Mouse (Mus musculus) liver, adult 2 months (tissue): ENCODE measurements at regions not wholly inside any gene's neighbourhood (a gene's known extent, or its start where the extent isn't known, plus 50 kb on each side); places are given as distances from the start of the nearest gene placed in this dataset.

Experiments used
- DNase-seq: peaks from one replicate; pipeline ENCODE4 v3.0.0-alpha.2; 2011; ENCODE audit warnings: low read depth, low spot score; ENCODE audit errors: extremely low read depth
- H3K27ac ChIP-seq: fragments of 200-500 bp; replicated peaks from 2 replicates; pipeline ENCODE4 v1.5.1; 2012; ENCODE audit warnings: low read depth, mild to moderate bottlenecking, control low read depth, inconsistent platforms, low read length; ENCODE audit not compliant: insufficient read depth
- H3K27me3 ChIP-seq: fragments of 200-500 bp; 2 replicates; pipeline ENCODE4 v1.6.1; 2012; ENCODE audit warnings: mild to moderate bottlenecking, moderate library complexity, low read length, inconsistent platforms; ENCODE audit not compliant: control insufficient read depth, insufficient read depth
- H3K36me3 ChIP-seq: fragments of 200-500 bp; 2 replicates; pipeline ENCODE4 v1.6.1; 2012; ENCODE audit warnings: low read length, inconsistent platforms; ENCODE audit not compliant: control insufficient read depth, insufficient read depth
- H3K4me1 ChIP-seq: fragments of 200-500 bp; 2 replicates; pipeline ENCODE4 v1.6.1; 2011; ENCODE audit warnings: low read length; ENCODE audit not compliant: control insufficient read depth, insufficient read depth
- H3K4me3 ChIP-seq: fragments of 200-500 bp; 2 replicates; pipeline ENCODE4 v1.5.1; 2011; ENCODE audit warnings: low read depth, mild to moderate bottlenecking, control low read depth, low read length, moderate library complexity; ENCODE audit not compliant: insufficient read depth
- H3K79me2 ChIP-seq: fragments of 200-500 bp; 2 replicates; pipeline ENCODE4 v1.6.1; 2012; ENCODE audit warnings: inconsistent platforms, mild to moderate bottlenecking, low read length, moderate library complexity; ENCODE audit not compliant: control insufficient read depth, insufficient read depth
- H3K9ac ChIP-seq: fragments of 200-500 bp; 2 replicates; pipeline ENCODE4 v1.6.1; 2012; ENCODE audit warnings: low read depth, mild to moderate bottlenecking, control low read depth, inconsistent platforms, low read length
- CTCF ChIP-seq: fragments of 200-500 bp; IDR thresholded peaks from 2 replicates; pipeline ENCODE4 v1.5.1; 2011; ENCODE audit warnings: low read depth, low read length, control low read depth
- POLR2A ChIP-seq: fragments of 200-500 bp; IDR thresholded peaks from 2 replicates; pipeline ENCODE4 v1.6.1; 2011; ENCODE audit warnings: low read length, control low read depth; ENCODE audit not compliant: insufficient read depth; ENCODE audit errors: extremely low read depth
- WGBS: fragments of 180-500 bp; shearing (Covaris S2); methylation state at CpG from one replicate; pipeline ENCODE4 v1.1.7; 2018; 5-methylcytosine and 5-hydroxymethylcytosine counted together

DNA sequence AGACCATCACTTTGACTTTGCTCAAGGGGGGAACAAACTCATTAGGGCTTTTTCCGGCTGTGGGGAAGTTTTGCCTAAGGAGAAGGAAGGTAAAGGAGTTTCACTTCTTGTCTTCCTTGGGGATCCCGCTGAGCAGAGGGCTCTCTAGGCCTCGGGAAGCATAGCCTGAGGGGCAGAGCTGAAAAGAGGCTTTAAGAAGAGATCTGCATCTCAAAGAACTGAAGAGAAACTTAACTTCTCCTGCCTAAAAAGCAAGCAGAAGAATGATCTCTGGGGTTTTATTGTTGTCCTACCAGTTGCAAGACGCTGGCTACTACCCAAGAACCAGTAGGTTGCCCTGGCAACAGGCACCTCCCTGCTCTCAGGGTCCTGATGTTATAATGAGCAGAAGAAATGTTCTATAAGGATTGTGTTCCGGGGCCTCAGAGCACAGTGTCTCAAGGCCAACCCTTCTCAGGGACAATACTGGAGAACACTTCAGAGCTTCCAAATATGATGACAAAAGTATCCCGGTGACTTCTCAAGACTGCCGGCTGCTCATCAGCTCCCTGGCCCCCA, 547.8 kb downstream of the Tmem132b start:
- WGBS = 59% methylated on average over 7 of the region's 7 CpGs
- no peak overlapping the region for H3K4me3 ChIP-seq
- H3K79me2 ChIP-seq = no peaks in the 10 kb centered on the region
- no peaks in the 10 kb centered on the region for H3K4me1 ChIP-seq
- no peaks in the 10 kb centered on the region for H3K36me3 ChIP-seq
- H3K27ac ChIP-seq = no peak overlapping the region
- H3K9ac ChIP-seq = no peak overlapping the region
- peaks cover 2% of the 10 kb centered on the region; the same call in 1 of the 2 replicates for H3K27me3 ChIP-seq
- no peak for DNase-seq
- no peak for TF ChIP-seq POLR2A
- TF ChIP-seq CTCF = no peak

DNA sequence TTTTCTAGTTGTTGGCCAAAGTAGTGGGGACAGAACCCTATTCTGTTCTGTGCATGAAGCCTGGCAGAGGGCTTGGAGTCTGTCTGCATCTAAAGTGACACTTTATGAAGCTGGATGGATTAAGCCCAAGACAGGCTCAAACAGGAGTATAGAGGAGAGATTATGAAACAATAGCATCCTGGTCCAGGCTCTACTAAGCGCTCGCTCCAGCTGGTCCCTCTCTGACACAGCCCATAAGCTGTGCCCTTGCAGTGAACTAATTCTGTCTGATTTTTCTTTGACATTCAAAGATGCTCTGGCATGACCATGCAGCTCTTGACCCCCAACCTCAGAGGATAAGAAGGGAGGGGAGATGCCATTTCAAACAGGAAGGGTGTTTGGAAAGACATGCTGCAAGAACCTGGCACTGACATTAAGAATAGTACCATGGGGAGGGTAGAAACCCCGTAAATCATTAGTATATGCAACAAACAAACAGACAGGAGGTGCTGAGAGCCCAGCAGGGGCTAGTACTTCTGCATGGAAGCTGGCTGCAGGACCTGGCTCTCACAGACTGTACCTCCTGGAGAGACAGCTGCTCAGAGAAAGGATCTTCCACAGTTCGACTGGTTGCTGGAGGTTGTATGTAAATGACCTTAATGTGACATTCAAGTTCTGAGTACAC, 556.8 kb downstream of the Tmem132b start:
- Histone ChIP-seq H3K27ac (no peak overlapping the region), H3K4me3 (no peak overlapping the region), H3K4me1 (no peaks in the 10 kb centered on the region), H3K36me3 (no peaks in the 10 kb centered on the region), H3K79me2 (no peaks in the 10 kb centered on the region), H3K9ac (no peak overlapping the region), H3K27me3 (no peaks in the 10 kb centered on the region)
- no peak for TF ChIP-seq CTCF
- no peak for TF ChIP-seq POLR2A
- WGBS = 64% methylated on average over 4 of the region's 4 CpGs
- DNase-seq = no peak

DNA sequence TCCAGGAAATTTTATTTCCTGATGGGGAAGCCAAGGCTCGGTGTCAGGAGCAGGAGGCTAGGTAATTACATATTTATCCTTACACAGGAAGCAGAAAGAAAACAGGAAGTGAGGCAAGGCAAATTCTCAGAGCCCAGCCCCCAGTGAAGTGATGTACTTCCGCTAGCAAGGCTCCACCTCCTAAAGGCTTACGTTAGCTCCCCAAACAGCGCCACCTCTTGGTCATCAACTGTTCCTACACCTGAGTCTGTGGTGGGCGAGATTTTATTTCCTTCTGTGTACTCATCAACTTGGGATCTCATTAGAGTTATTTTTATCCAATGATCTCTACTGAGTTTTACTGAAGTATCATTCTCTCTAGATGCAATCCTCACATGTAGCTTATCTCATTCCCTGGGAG, 561.6 kb downstream of the Tmem132b start:
- H3K4me1 ChIP-seq = no peaks in the 10 kb centered on the region
- H3K4me3 ChIP-seq = no peak overlapping the region
- no peak for DNase-seq
- 80% methylated on average over 5 of the region's 5 CpGs for WGBS
- no peak for TF ChIP-seq POLR2A
- TF ChIP-seq CTCF = no peak
- no peaks in the 10 kb centered on the region for H3K27me3 ChIP-seq
- H3K27ac ChIP-seq = no peak overlapping the region
- H3K36me3 ChIP-seq = no peaks in the 10 kb centered on the region
- no peaks in the 10 kb centered on the region for H3K79me2 ChIP-seq
- H3K9ac ChIP-seq = no peak overlapping the region

DNA sequence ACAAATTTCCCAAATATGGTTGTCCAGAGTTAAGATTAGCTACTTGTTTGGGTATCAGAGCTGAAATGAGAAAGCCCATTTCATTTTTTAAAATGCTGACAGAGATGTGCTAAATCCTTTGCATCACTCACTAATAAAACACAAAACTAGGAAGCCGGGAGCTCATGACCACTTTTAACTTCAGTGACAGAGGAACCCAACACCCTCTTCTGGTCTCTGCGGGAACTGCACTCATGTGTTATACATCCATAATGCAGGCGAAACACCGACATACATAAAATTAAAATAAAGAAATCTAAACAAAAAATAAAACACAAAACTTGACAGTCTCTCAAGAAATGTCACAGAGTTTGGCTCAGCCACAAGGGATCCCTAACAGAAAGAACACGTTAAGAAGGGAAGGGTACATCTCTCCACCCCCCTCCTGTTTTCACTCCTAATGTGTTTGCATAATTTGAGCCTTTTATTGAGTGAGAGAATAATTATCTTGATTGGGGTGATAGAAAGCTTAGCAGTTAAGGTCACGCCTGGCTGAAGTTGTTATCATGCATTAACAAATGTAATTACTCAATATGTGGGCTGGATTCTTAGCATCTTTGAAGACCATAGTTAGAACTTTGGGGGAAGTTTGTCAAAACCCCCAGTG, 565.2 kb downstream of the Tmem132b start:
- Histone ChIP-seq H3K36me3 (no peaks in the 10 kb centered on the region), H3K4me1 (no peaks in the 10 kb centered on the region), H3K9ac (no peak overlapping the region), H3K27ac (no peak overlapping the region), H3K4me3 (no peak overlapping the region), H3K79me2 (no peaks in the 10 kb centered on the region), H3K27me3 (no peaks in the 10 kb centered on the region)
- 79% methylated on average over 6 of the region's 6 CpGs for WGBS
- no peak for DNase-seq
- TF ChIP-seq POLR2A (no peak), CTCF (no peak)

DNA sequence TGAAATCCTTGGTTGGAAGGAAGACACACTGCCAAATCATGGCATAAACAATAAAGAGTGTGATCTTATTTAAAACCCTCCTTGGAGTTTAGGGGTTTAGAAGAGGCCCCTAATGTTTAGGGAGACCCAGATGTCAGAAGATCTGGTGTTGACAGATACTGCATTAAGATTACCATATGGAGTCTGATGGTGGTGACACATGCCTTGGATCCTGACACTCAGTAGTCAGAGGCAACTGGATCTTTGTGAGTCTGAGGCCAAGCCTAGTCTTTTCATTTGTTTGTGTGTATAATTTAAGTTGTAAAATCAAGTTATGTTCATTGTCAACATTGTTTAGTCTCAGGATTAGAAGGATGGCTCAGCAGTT, 565.7 kb downstream of the Tmem132b start:
- no peak for DNase-seq
- H3K36me3 ChIP-seq = no peaks in the 10 kb centered on the region
- TF ChIP-seq POLR2A (no peak), CTCF (no peak)

DNA sequence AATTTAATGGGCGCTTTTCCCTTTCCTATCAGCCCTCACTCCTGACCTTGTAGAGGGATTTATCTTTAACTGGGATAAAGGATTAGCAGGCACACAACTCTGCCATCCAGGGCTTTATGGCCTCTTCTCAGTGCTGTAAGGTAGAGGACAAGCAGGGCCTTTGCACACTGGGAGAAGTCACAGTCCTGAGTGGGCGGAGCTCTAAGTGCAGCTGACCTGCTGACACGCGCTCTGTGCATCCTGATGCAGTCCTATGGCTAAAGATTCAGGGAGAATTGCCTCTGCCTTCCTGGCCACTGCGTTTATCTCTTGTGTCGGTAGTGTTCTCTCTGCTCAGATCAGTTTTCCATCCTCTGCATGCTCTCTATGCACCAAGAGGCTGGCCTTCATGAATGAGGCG, 566.9 kb downstream of the Tmem132b start:
- H3K4me3 ChIP-seq = no peak overlapping the region
- TF ChIP-seq POLR2A (no peak), CTCF (no peak)
- no peak for DNase-seq
- no peaks in the 10 kb centered on the region for H3K4me1 ChIP-seq
- H3K9ac ChIP-seq = no peak overlapping the region
- 76% methylated on average over 7 of the region's 7 CpGs for WGBS
- H3K27me3 ChIP-seq = no peaks in the 10 kb centered on the region
- H3K79me2 ChIP-seq = no peaks in the 10 kb centered on the region
- no peak overlapping the region for H3K27ac ChIP-seq
- H3K36me3 ChIP-seq = no peaks in the 10 kb centered on the region

More for the DNA sequence above, 565.7 kb downstream of the Tmem132b start:
- H3K4me3 ChIP-seq = no peak overlapping the region
- H3K9ac ChIP-seq = no peak overlapping the region
- no peak overlapping the region for H3K27ac ChIP-seq
- H3K4me1 ChIP-seq = no peaks in the 10 kb centered on the region
- H3K27me3 ChIP-seq = no peaks in the 10 kb centered on the region
- H3K79me2 ChIP-seq = no peaks in the 10 kb centered on the region
